Mouse (Mus musculus) liver, adult 2 months (tissue): ENCODE measurements around the gene Mrps6.

Experiments
- CTCF ChIP-seq: fragments of 200-500 bp; IDR thresholded peaks from 2 replicates; pipeline ENCODE4 v1.5.1; 2011; ENCODE audit warnings: low read depth, low read length, control low read depth
- POLR2A ChIP-seq: fragments of 200-500 bp; IDR thresholded peaks from 2 replicates; pipeline ENCODE4 v1.6.1; 2011; ENCODE audit warnings: low read length, control low read depth; ENCODE audit not compliant: insufficient read depth; ENCODE audit errors: extremely low read depth

GRCm38 (mm10) chr16:92159114-92159513, 101.0 kb downstream of the Mrps6 start:
- TF ChIP-seq CTCF (no peak), POLR2A (no peak)
